Mouse (Mus musculus) inflammation-experienced regulatory T-cells (primary cell): ENCODE results near the gene Doc2b. TPM values are rescaled to one million over a fixed set of nuclear protein-coding genes. Genes with fewer than 3 reads are reported as not detected.

Experiments
- polyA plus RNA-seq, 2 experiments: library from polyadenylated mRNA; unstranded; fragments of 100-300 nt; shearing (Covaris generic); gene quantifications; one replicate each; pipeline ENCODE4 v1.2.1; 2017

Gene Doc2b
- polyA plus RNA-seq: under 1 TPM; 0.04 to 0.09 TPM

GRCm38 (mm10) chr11:75796029-75796445 is at the start of gene Doc2b:
Gene Doc2b, minus strand, starts transcription at chr11:75796049.

DNA sequence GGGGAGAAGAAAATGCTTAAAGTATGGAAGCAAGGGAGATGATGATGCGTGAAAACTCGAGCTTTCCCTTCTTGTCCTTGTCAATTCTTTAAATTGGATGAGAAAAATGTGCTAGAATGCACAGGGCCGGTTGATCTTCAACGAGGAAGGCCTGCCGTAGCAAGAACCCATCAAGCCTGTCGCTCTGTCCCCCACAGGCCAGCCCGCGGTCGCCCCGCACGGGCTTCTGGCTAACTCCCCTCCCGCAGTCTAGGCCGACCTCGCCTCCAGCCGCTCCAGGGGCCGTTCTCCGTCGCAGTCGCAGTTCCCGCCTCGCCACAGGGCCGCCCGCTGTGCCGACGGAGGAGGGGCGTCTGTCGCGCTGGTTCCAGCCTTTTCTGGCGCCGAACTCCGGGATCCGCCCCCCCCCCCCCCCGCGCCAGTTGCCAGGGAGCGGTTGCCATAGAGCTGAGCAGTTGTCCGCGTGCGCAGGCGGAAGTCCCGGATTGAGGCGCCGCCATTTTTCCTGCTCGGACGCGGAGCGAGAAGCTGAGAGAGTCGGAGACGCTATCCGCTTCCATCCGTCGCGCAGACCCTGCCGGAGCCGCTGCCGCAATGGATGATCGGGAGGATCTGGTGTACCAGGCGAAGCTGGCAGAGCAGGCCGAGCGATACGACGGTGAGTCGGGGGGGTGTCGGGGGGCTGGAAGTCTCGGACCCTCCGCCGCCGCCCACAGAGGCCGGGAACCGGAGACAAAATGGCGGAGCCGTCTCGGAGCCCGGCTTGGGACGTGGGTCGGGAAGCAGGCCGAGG is 63.2 kb downstream of the Doc2b start, which contains the start of gene Ywhae:
Ywhae (plus strand) TSS at position 436 of the 793 bp plus-strand sequence.

Other genes with a start within 250 kb of the Doc2b start
- gene Pitpna, start 208.0 kb downstream of the Doc2b start, polyA plus RNA-seq: 100 to 1,000 TPM; 318 to 366 TPM
- 100 to 1,000 TPM; 117 to 127 TPM for gene Inpp5k, start 165.1 kb downstream of the Doc2b start, polyA plus RNA-seq
- gene Myo1c, start 145.5 kb downstream of the Doc2b start, polyA plus RNA-seq: 10 to 100 TPM; 40.1 to 45.4 TPM
- gene Crk, start 116.8 kb downstream of the Doc2b start, polyA plus RNA-seq: 10 to 100 TPM; 47.7 to 62.6 TPM
- gene Ywhae, start 63.2 kb downstream of the Doc2b start, polyA plus RNA-seq: 100 to 1,000 TPM; 191 to 194 TPM
- 10 to 100 TPM in 1 of 2 experiments, 1 to 10 TPM in 1; 7.8 to 13.7 TPM for gene Rph3al, start 142.4 kb upstream of the Doc2b start, polyA plus RNA-seq
- 1 to 10 TPM in 1 of 2 experiments, not detected in 1; 4.3 TPM for gene 1700016K19Rik, start 203.9 kb upstream of the Doc2b start, polyA plus RNA-seq
- gene Rflnb, start 231.7 kb upstream of the Doc2b start, polyA plus RNA-seq: 100 to 1,000 TPM in 1 of 2 experiments, 10 to 100 TPM in 1; 33.6 to 119 TPM